Mouse (Mus musculus) frontal cortex, postnatal 10 days (tissue): ENCODE data around the gene Atic.

Source experiments
- DNase-seq, 2 experiments: peaks; one replicate each; pipeline ENCODE4 v3.0.0; 2022; ENCODE audit warnings: low spot score in 2 of 2, mixed read lengths in 1 of 2

Gene Atic

GRCm38 (mm10) chr1:71594268-71594667, 37.3 kb downstream of the Atic start:
- DNase-seq = no peak

DNA sequence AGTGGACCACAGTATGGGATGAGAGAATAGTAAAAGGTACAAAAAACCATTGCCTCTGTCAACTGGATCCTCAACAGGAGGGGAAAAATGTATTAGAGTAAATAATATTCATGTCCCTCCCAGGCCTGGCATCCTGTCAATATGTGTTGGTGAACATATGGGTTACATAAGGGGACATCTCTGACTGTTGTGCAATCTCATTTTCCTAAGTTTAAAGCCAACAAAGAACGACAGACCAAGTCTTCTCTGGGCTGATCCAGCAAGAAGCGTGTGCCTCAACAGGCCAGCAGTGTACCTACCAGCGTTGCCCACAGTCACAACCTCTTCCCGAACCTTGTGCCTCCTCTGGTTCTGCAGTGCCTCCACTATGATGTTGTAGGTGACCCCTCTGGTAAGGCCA, 38.4 kb downstream of the Atic start:
- DNase-seq = no peak

DNA sequence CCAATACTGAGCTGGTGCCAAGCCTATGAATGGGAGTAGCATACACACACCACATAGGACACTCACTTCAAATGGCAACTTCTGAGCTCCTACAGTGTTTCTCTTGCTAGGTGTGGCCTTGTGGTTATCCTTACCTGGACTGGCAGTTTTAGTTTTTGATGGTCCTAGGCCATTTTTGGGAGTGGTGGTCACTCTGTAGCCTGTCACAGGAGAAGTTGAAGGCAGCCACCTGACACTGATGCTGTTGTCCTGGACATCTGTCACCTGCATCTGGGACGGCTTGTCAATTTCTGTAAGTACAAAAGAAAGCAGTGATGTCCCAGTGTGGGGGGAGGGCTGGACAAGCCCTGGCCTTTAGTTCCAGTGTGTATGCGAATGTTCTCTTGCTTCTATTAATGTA, 48.8 kb downstream of the Atic start:
- no peak for DNase-seq

- DNase-seq = no peak
Measured at GRCm38 (mm10) chr1:71606600-71607325, 49.8 kb downstream of the Atic start.

GRCm38 (mm10) chr1:71609057-71609775, 52.3 kb downstream of the Atic start:
- no peak for DNase-seq

DNA sequence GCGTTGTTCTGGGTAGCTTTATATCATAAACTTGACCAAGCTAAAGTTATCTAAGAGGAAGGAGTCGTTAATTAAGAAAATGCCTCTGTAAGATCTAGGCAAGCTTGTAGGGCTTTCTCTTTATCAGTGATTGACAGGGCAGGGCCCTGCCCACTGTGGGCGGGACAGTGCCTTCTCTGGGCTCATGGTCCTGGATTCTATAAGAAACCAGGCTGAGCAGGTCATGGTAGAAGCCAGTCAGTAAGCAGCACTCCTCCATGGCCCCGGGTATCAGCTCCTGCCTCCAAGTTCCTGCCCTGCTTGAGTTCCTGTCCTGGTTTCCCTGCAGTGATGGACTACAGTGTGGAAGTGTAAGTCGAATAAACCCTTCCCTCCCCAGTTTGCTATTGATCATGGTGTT, 53.0 kb downstream of the Atic start:
- no peak for DNase-seq

GRCm38 (mm10) chr1:71612256-71612655, 55.3 kb downstream of the Atic start:
- no peak for DNase-seq

DNA sequence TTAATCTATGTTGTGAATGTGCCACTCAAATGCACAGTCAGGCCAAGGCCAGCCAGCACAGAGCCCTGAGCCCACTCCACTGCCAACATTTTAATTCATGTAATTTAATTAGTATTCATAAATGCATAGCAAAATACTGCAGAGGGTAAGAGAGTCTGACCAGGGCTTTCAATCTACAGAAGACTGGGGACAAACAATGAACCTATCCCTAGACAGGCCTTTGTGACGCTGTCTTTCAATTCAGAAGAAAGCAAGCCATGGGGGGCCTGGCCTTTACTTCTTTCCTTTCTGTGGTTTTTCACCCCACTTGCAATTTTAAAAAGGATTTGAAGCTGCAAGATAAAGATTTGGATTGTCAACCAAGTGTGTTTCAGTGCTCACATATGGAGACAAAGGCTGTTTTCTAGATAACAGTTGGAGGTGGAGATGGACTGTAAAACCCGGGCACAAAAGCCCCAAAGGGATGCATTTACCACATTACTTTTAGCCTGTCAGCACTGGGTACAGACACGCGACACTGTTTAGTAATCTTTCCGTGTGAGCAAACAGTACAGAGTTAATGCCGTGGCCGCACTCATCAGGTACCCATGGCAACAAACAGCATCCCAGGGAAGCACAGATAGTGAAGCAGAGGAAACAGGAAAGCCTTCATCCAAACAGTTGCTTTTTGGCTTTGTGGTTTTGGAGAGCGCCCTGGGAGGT, 57.7 kb downstream of the Atic start:
- DNase-seq = no peak

DNA sequence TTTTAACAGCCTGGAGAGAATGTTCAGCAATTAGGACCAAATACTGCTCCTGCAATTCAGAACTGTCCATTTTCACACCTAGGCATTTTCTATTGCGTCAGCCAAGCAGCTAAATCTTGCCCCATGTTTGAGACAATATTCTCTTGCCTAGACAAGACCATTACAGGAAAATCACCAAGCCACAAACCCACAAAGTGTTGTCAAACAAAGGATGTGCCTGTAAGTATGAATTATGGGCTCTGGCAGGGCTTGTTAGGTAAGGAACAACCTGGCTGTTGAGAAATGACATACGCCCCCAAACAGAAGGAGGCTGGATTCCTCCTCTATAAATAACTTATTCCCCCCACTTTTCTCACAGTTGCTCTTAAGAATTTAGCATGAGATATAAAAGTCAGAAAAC, 64.6 kb downstream of the Atic start:
- DNase-seq = no peak

DNA sequence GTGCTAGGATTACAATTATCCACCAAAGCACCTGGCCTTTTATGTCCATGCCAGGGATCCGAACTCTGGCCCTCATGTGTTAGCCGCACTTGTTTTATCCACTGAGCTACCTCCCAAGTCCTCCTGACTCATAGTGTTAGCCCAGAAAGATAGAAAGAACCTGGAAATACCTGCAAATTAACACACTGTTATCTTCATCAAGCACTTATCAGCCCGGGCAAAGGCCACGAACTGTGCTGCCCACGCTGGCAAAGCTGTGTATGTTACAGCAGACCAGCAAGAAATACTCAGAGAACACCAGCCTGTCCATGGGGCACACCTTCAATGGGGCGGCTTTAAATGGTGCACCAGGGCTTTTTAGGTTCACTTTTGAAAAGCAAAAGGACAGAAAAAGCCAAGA, 66.7 kb downstream of the Atic start:
- no peak for DNase-seq
